Mouse (Mus musculus) stomach, embryonic 16.5 days (tissue): ENCODE data around the gene Ceacam15. TPM values are rescaled to one million over a fixed set of nuclear protein-coding genes. Genes with fewer than 3 reads are reported as not detected.
"Not testable (repeated sequence)": the region's sequence is repeated elsewhere in the genome, so short reads cannot be mapped to it uniquely, and the experiment has no call there.

Source experiments
- ATAC-seq: fragments of 200-750 bp; cut with Nextera tagmentation; 2 replicates; pipeline ENCODE4 v1.8.0; 2017; ENCODE audit warnings: moderate number of reproducible peaks, moderate TSS enrichment; ENCODE audit not compliant: insufficient read depth, low FRiP score
- H3K27ac ChIP-seq: fragments of 300-500 bp; sonication (generic); 2 replicates; pipeline ENCODE4 v1.5.1; 2014; ENCODE audit warnings: low read length
- H3K27me3 ChIP-seq: fragments of 300-500 bp; sonication (generic); 2 replicates; pipeline ENCODE4 v1.6.1; 2014; ENCODE audit warnings: low read length, control low read depth, mixed read lengths; ENCODE audit not compliant: control insufficient read depth, insufficient read depth
- H3K36me3 ChIP-seq: fragments of 300-500 bp; sonication (generic); 2 replicates; pipeline ENCODE4 v1.6.1; 2014; ENCODE audit warnings: low read length; ENCODE audit not compliant: control insufficient read depth, insufficient read depth
- H3K4me1 ChIP-seq: fragments of 300-500 bp; sonication (generic); 2 replicates; pipeline ENCODE4 v1.6.1; 2014; ENCODE audit warnings: low read length, control low read depth, mixed read lengths; ENCODE audit not compliant: control insufficient read depth, insufficient read depth
- H3K4me2 ChIP-seq: fragments of 300-500 bp; sonication (generic); 2 replicates; pipeline ENCODE4 v1.6.1; 2014; ENCODE audit warnings: low read depth, low read length, mixed read lengths
- H3K4me3 ChIP-seq: fragments of 300-500 bp; sonication (generic); replicated peaks from 2 replicates; pipeline ENCODE4 v1.5.1; 2014; ENCODE audit warnings: mild to moderate bottlenecking, low read length
- H3K9ac ChIP-seq: fragments of 300-500 bp; sonication (generic); 2 replicates; pipeline ENCODE4 v1.6.1; 2014; ENCODE audit warnings: low read length
- H3K9me3 ChIP-seq: fragments of 300-500 bp; sonication (generic); replicated peaks from 2 replicates; pipeline ENCODE4 v1.6.1; 2016; ENCODE audit warnings: low read length, control low read depth; ENCODE audit not compliant: control insufficient read depth
- WGBS: fragments of 180-500 bp; shearing (Covaris S2); extraction: QIAGEN DNeasy Blood & Tissue Kit; methylation state at CpG from one replicate; pipeline ENCODE4 v1.1.7; 2014; 5-methylcytosine and 5-hydroxymethylcytosine counted together
- polyA plus RNA-seq: library from polyadenylated mRNA; unstranded; fragments of >200 nt; fragmentation: Nextera tagmentation; extraction: Ambion mirVana; gene quantifications from 2 replicates; pipeline ENCODE4 v1.2.1, GENCODE M21; 2015

Ceacam15 gene
- not detected in 2 replicates for polyA plus RNA-seq

- Histone ChIP-seq H3K27me3 (no peaks in the 10 kb centered on the region), H3K36me3 (no peaks in the 10 kb centered on the region), H3K4me1 (no peaks in the 10 kb centered on the region), H3K9ac (no peak within 1 kb of the TSS), H3K27ac (no peak within 1 kb of the TSS), H3K4me3 (no peak within 1 kb of the TSS), H3K4me2 (no peak within 1 kb of the TSS), H3K9me3 (no peaks in the 10 kb centered on the region)
- ATAC-seq, result no peak
- 33% methylated on average over 1 of the region's 1 CpGs for WGBS
Observed at GRCm38 (mm10) chr7:16675605-16676004, at the start of gene Ceacam15. TSS of gene Ceacam15 (minus strand) at chr7:16675705.

DNA sequence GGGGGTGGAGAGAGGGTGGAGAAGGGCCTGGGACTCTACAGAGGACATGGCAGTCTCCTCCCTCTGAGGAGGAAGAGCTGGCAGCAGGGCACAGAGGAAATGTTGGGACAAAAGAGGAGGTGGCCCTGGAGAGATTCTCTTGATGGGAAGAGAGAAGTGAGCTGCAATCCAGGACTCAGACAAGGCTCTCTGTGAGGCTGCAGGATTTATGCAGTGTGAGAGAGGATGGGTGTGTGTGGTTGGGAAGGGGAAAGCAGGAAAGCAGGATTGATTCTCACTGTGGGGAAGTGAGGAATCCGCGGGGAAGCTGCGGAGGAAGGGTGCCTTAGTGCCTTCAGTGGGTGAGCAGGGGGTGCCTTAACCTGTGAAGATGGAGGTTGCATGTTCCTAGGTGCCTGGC lies 47.0 kb upstream of the Ceacam15 start:
- not testable (repeated sequence) for H3K36me3 ChIP-seq, ATAC-seq, H3K9ac ChIP-seq, H3K27me3 ChIP-seq, H3K4me2 ChIP-seq, H3K4me1 ChIP-seq, H3K27ac ChIP-seq, H3K4me3 ChIP-seq, H3K9me3 ChIP-seq
- WGBS, result 56% methylated on average over 3 of the region's 3 CpGs

GRCm38 (mm10) chr7:16721629-16722028 lies 46.1 kb upstream of the Ceacam15 start, which contains the start of gene Ceacam9:
TSS of gene Ceacam9 (plus strand) at chr7:16721929.
- H3K4me2 ChIP-seq, result no peak within 1 kb of the TSS
- 87% methylated on average over 2 of the region's 2 CpGs for WGBS
- H3K4me3 ChIP-seq, result no peak within 1 kb of the TSS
- H3K9ac ChIP-seq, result no peak within 1 kb of the TSS
- no peaks in the 10 kb centered on the region; the same call in 1 of the 2 replicates for H3K4me1 ChIP-seq
- H3K9me3 ChIP-seq, result no peaks in the 10 kb centered on the region
- no peaks in the 10 kb centered on the region for H3K36me3 ChIP-seq
- no peak for ATAC-seq
- H3K27ac ChIP-seq, result no peak within 1 kb of the TSS
- H3K27me3 ChIP-seq, result no peaks in the 10 kb centered on the region

- not testable (repeated sequence) for H3K4me2 ChIP-seq, H3K36me3 ChIP-seq, H3K4me1 ChIP-seq, H3K27ac ChIP-seq, H3K9ac ChIP-seq, H3K9me3 ChIP-seq, H3K4me3 ChIP-seq, H3K27me3 ChIP-seq, ATAC-seq
- 23% methylated on average over 8 of the region's 8 CpGs for WGBS
Observed at GRCm38 (mm10) chr7:16716456-16717152, 41.1 kb upstream of the Ceacam15 start.

GRCm38 (mm10) chr7:16712633-16713415 lies 37.3 kb upstream of the Ceacam15 start:
- 72% methylated on average over 13 of the region's 13 CpGs for WGBS
- no peak for ATAC-seq
- H3K27me3 ChIP-seq, result no peaks in the 10 kb centered on the region
- H3K4me1 ChIP-seq, result peaks cover 3% of the 10 kb centered on the region; the same call in 1 of the 2 replicates
- H3K4me2 ChIP-seq, result no peak overlapping the region
- no peak overlapping the region for H3K4me3 ChIP-seq
- no peaks in the 10 kb centered on the region for H3K9me3 ChIP-seq
- no peak overlapping the region for H3K27ac ChIP-seq
- H3K36me3 ChIP-seq, result no peaks in the 10 kb centered on the region
- no peak overlapping the region for H3K9ac ChIP-seq

DNA sequence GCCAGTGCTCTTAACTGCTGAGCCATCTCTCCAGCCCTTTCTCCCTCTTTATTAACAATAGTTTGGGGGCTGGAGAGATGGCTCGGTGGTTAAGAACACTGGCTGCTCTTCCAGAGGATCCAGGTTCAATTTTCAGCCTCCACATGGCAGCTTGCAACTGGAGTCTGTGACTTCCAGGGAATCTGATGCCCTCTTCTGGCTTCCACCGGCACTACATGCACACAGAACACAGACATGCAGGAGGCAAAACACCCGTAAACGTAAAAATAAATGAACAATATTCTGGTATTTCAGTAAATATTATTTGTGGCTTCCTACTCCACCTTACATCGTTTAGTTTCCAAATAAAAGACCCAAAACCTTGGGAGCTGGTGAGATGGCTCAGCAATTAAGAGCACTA lies 35.1 kb upstream of the Ceacam15 start:
- H3K4me1 ChIP-seq, result no peaks in the 10 kb centered on the region
- H3K4me3 ChIP-seq, result no peak overlapping the region
- no peaks in the 10 kb centered on the region for H3K27me3 ChIP-seq
- no peaks in the 10 kb centered on the region for H3K9me3 ChIP-seq
- no peak for ATAC-seq
- WGBS, result 71% methylated on average over 5 of the region's 5 CpGs
- H3K9ac ChIP-seq, result no peak overlapping the region
- H3K27ac ChIP-seq, result no peak overlapping the region
- H3K4me2 ChIP-seq, result no peak overlapping the region
- H3K36me3 ChIP-seq, result no peaks in the 10 kb centered on the region

DNA sequence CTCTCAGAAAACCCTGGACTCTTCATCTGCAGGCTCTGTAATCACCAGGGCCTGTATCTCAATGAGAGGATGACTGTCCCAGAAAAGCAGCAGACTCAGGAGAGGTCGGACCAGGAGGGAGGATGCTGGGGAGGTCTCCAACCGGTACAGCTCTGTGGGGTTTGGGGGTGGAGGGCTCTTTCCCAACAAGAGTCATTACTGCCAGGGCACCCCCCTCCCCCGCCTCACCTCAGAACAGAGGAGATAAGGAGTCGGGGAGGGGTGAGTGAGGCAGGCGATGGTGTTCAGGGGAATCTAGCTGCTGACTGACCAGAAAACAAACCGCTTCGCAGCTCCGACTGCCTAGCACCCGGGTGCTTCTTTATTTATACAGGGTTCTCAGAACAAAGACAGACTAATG lies 32.7 kb upstream of the Ceacam15 start:
- Histone ChIP-seq H3K4me1 (no peaks in the 10 kb centered on the region), H3K27me3 (no peaks in the 10 kb centered on the region), H3K9ac (no peak overlapping the region), H3K27ac (no peak overlapping the region), H3K4me3 (no peak overlapping the region), H3K36me3 (no peaks in the 10 kb centered on the region), H3K9me3 (no peaks in the 10 kb centered on the region), H3K4me2 (no peak overlapping the region)
- 16% methylated on average over 9 of the region's 9 CpGs for whole genome bisulfite sequencing
- ATAC-seq, result no peak; the same call in 1 of the 2 replicates

- Histone ChIP-seq H3K9ac (no peak overlapping the region), H3K4me3 (no peak overlapping the region), H3K27me3 (no peaks in the 10 kb centered on the region), H3K9me3 (no peaks in the 10 kb centered on the region), H3K4me1 (no peaks in the 10 kb centered on the region), H3K36me3 (no peaks in the 10 kb centered on the region), H3K4me2 (no peak overlapping the region), H3K27ac (no peak overlapping the region)
- WGBS, result 32% methylated on average over 9 of the region's 9 CpGs
- ATAC-seq, result no peak
Observed at GRCm38 (mm10) chr7:16706385-16706784, 30.9 kb upstream of the Ceacam15 start.

GRCm38 (mm10) chr7:16700583-16700982 lies 25.1 kb upstream of the Ceacam15 start:
- H3K4me3 ChIP-seq, result no peak overlapping the region
- 62% methylated on average over 5 of the region's 5 CpGs for WGBS
- H3K4me1 ChIP-seq, result no peaks in the 10 kb centered on the region
- H3K27ac ChIP-seq, result no peak overlapping the region
- no peaks in the 10 kb centered on the region for H3K9me3 ChIP-seq
- no peak overlapping the region for H3K4me2 ChIP-seq
- no peaks in the 10 kb centered on the region for H3K36me3 ChIP-seq
- no peak overlapping the region for H3K9ac ChIP-seq
- no peaks in the 10 kb centered on the region for H3K27me3 ChIP-seq
- no peak for ATAC-seq
